In the genomic region with DNA sequence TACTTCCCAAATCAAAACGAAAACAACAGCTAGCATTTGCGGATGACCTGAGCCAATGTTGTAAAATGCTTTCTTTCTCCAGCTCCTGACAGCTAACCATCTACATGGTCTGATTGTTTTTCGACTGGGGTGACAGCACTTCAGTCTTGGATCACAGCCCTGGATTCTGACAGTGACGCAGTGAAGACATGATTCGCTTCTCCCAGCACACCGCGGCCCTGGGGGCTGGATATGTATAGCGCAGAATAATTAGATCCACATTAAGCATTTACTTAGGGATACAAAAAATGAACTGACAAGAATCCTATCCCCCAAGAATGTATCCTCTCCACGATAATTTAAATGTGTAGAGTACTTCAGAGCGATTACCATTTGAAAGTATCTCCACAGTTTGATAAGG, we compare ENCODE assay signal across 18 mouse cellular contexts.
A peak's percentile ranks its signal among the peaks of the same experiment; 100 is the strongest.
DNase-seq lines count a peak whose midpoint lies in the region; ATAC-seq and TF ChIP-seq lines count a peak whose summit lies in the region.
"Had no signal": no experiment of that assay in that cellular context is flagged by ENCODE, and none has a peak within 500 bp of the region (broad histone marks: within the 10 kb centered on the region; RNA-seq: fewer than 3 reads in every experiment).

No protein-coding gene starts in this region.

- H3K9me3 ChIP-seq in heart, embryonic 16.5 days (replicated peaks; ENCODE audit: control insufficient read depth, low read length), result no peaks in the 10 kb centered on the region
- no peaks in the 10 kb centered on the region for H3K9me3 ChIP-seq in midbrain, embryonic 16.5 days (replicated peaks; ENCODE audit: control insufficient read depth, low read length, poor library complexity, severe bottlenecking)
- no peaks in the 10 kb centered on the region for H3K9me3 ChIP-seq in midbrain, postnatal 0 days (ENCODE audit: low read length)
- no peaks in the 10 kb centered on the region for H3K9me3 ChIP-seq in forebrain, embryonic 16.5 days (ENCODE audit: control insufficient read depth, low read length)
- H3K9me3 ChIP-seq in liver, postnatal 0 days (ENCODE audit: low read length), result no peaks in the 10 kb centered on the region
- H3K9me3 ChIP-seq in intestine, embryonic 15.5 days, result no peaks in the 10 kb centered on the region
- H3K9me3 ChIP-seq: embryonic facial prominence, embryonic 13.5 days; limb, embryonic 10.5 days; midbrain, embryonic 10.5 days; neural tube, embryonic 13.5 days; stomach, embryonic 15.5 days had no signal

- H3K36me3 ChIP-seq in heart, embryonic 16.5 days (ENCODE audit: control insufficient read depth, insufficient read depth), result no peaks in the 10 kb centered on the region
- H3K36me3 ChIP-seq in midbrain, embryonic 16.5 days (ENCODE audit: control insufficient read depth, insufficient read depth, low read length), result no peaks in the 10 kb centered on the region
- H3K36me3 ChIP-seq in midbrain, postnatal 0 days (ENCODE audit: insufficient read depth, low read length), result no peaks in the 10 kb centered on the region
- H3K36me3 ChIP-seq in forebrain, embryonic 16.5 days (ENCODE audit: control insufficient read depth, insufficient read depth), result no peaks in the 10 kb centered on the region
- H3K36me3 ChIP-seq in liver, postnatal 0 days (replicated peaks; ENCODE audit: insufficient read depth, low read length), result no peaks in the 10 kb centered on the region
- H3K36me3 ChIP-seq in intestine, embryonic 15.5 days, result no peaks in the 10 kb centered on the region
- H3K36me3 ChIP-seq: embryonic facial prominence, embryonic 13.5 days; limb, embryonic 10.5 days; midbrain, embryonic 10.5 days; neural tube, embryonic 13.5 days; stomach, embryonic 15.5 days had no signal

- H3K4me3 ChIP-seq in heart, embryonic 16.5 days (ENCODE audit: low read length), result no peak overlapping the region
- H3K4me3 ChIP-seq in midbrain, embryonic 16.5 days (ENCODE audit: low read depth, low read length), result no peak overlapping the region
- no peak overlapping the region for H3K4me3 ChIP-seq in midbrain, postnatal 0 days (ENCODE audit: low read depth, low read length)
- no peak overlapping the region for H3K4me3 ChIP-seq in forebrain, embryonic 16.5 days (replicated peaks; ENCODE audit: low read length)
- no peak overlapping the region for H3K4me3 ChIP-seq in liver, postnatal 0 days (ENCODE audit: low read depth, low read length)
- H3K4me3 ChIP-seq in intestine, embryonic 15.5 days (replicated peaks), result no peak overlapping the region
- H3K4me3 ChIP-seq: embryonic facial prominence, embryonic 13.5 days; erythroblast, embryonic 14.5 days; gastrocnemius, adult 2 months; limb, embryonic 10.5 days; myocyte; neural tube, embryonic 13.5 days; stomach, embryonic 15.5 days had no signal

- H3K4me1 ChIP-seq in heart, embryonic 16.5 days (ENCODE audit: control insufficient read depth, insufficient read depth, low read length), result peaks cover 8% of the 10 kb centered on the region
- peaks cover 10% of the 10 kb centered on the region; the same call in 1 of the 2 replicates for H3K4me1 ChIP-seq in midbrain, embryonic 16.5 days (ENCODE audit: control insufficient read depth, insufficient read depth, low read length)
- 0 out of 2 replicates have a peak, but pooled peaks cover 3% of the 10 kb centered on the region for H3K4me1 ChIP-seq in midbrain, postnatal 0 days (ENCODE audit: insufficient read depth, low read length)
- H3K4me1 ChIP-seq in forebrain, embryonic 16.5 days (replicated peaks; ENCODE audit: control insufficient read depth, insufficient read depth, low read length), result peaks cover 18% of the 10 kb centered on the region
- no peaks in the 10 kb centered on the region for H3K4me1 ChIP-seq in liver, postnatal 0 days (ENCODE audit: insufficient read depth)
- H3K4me1 ChIP-seq in intestine, embryonic 15.5 days (replicated peaks), result no peaks in the 10 kb centered on the region
- H3K4me1 ChIP-seq: stomach, embryonic 15.5 days had no signal

- TF ChIP-seq CTCF in midbrain, postnatal 0 days (IDR thresholded peaks at IDR 0.05), result no peak
- TF ChIP-seq CTCF in liver, postnatal 0 days (IDR thresholded peaks at IDR 0.05; ENCODE audit: low read depth), result no peak

- intact Hi-C loops in heart, postnatal 10 days (cut with DNase I), result loop anchor here (1.0 to 10.0 kb wide), 4 partner anchors 378 to 1658 kb away; no protein-coding TSS in a partner anchor

- 59% methylated on average over 10 of the region's 10 CpGs for WGBS in heart, embryonic 16.5 days
- WGBS in midbrain, embryonic 16.5 days, result 74% methylated on average over 10 of the region's 10 CpGs
- WGBS in midbrain, postnatal 0 days, result 76% methylated on average over 10 of the region's 10 CpGs
- WGBS in forebrain, embryonic 16.5 days, result 59% methylated on average over 10 of the region's 10 CpGs
- WGBS in liver, postnatal 0 days (ENCODE audit: insufficient replicate concordance), result 73% methylated on average over 10 of the region's 10 CpGs
- WGBS in intestine, embryonic 15.5 days, result 72% methylated on average over 10 of the region's 10 CpGs

- peak overlapping the region; percentile 53 for H3K4me2 ChIP-seq in heart, embryonic 16.5 days (ENCODE audit: low read depth, low read length)
- no peak overlapping the region for H3K4me2 ChIP-seq in midbrain, embryonic 16.5 days (ENCODE audit: low read length)
- H3K4me2 ChIP-seq in midbrain, postnatal 0 days (ENCODE audit: low read depth, low read length, poor library complexity, severe bottlenecking), result no peak overlapping the region
- H3K4me2 ChIP-seq in forebrain, embryonic 16.5 days (ENCODE audit: low read length), result no peak overlapping the region
- H3K4me2 ChIP-seq in liver, postnatal 0 days (ENCODE audit: low read depth, low read length), result no peak overlapping the region
- H3K4me2 ChIP-seq in intestine, embryonic 15.5 days (replicated peaks), result no peak overlapping the region
- H3K4me2 ChIP-seq: stomach, embryonic 15.5 days had no signal

- no peak for ATAC-seq in heart, embryonic 16.5 days (replicated peaks; ENCODE audit: extremely low read depth, insufficient read depth, low FRiP score)
- ATAC-seq in midbrain, embryonic 16.5 days, result peak; percentile 34; the same call in 1 of the 2 replicates
- ATAC-seq in midbrain, postnatal 0 days (ENCODE audit: low FRiP score), result no peak; the same call in 1 of the 2 replicates
- ATAC-seq in forebrain, embryonic 16.5 days, result peak; percentile 56
- no peak for ATAC-seq in liver, postnatal 0 days
- ATAC-seq in intestine, embryonic 15.5 days, result no peak
- ATAC-seq: intestine, embryonic 16.5 days; lung, postnatal 0 days had no signal

- DNase-seq in heart, postnatal 10 days, result no peak
- DNase-seq in midbrain, postnatal 0 days (ENCODE audit: low spot score), result no peak
- no peak for DNase-seq in liver, postnatal 0 days
- DNase-seq: adrenal gland, adult 8-10 months; gastrocnemius, adult 2 months had no signal

- H3K27me3 ChIP-seq in heart, embryonic 16.5 days (ENCODE audit: control insufficient read depth, insufficient read depth, low read length), result peaks cover 6% of the 10 kb centered on the region; the same call in 1 of the 2 replicates
- no peaks in the 10 kb centered on the region; the same call in 1 of the 2 replicates for H3K27me3 ChIP-seq in midbrain, embryonic 16.5 days (ENCODE audit: control insufficient read depth, insufficient read depth, low read depth, low read length)
- no peaks in the 10 kb centered on the region for H3K27me3 ChIP-seq in midbrain, postnatal 0 days (ENCODE audit: insufficient read depth, low read length)
- no peaks in the 10 kb centered on the region for H3K27me3 ChIP-seq in forebrain, embryonic 16.5 days (replicated peaks; ENCODE audit: control insufficient read depth, insufficient read depth, low read length)
- 0 out of 2 replicates have a peak, but pooled peaks cover 3% of the 10 kb centered on the region for H3K27me3 ChIP-seq in liver, postnatal 0 days (ENCODE audit: insufficient read depth, low read length)
- H3K27me3 ChIP-seq in intestine, embryonic 15.5 days (replicated peaks), result peaks cover 3% of the 10 kb centered on the region; the same call in 1 of the 2 replicates

- H3K9ac ChIP-seq in heart, embryonic 16.5 days (ENCODE audit: low read length), result no peak overlapping the region
- H3K9ac ChIP-seq in midbrain, embryonic 16.5 days (ENCODE audit: low read depth, low read length), result no peak overlapping the region
- H3K9ac ChIP-seq in midbrain, postnatal 0 days (replicated peaks; ENCODE audit: low read length, poor library complexity, severe bottlenecking), result no peak overlapping the region
- H3K9ac ChIP-seq in forebrain, embryonic 16.5 days (replicated peaks; ENCODE audit: low read depth, low read length), result no peak overlapping the region
- H3K9ac ChIP-seq in liver, postnatal 0 days (replicated peaks), result no peak overlapping the region
- H3K9ac ChIP-seq in intestine, embryonic 15.5 days, result no peak overlapping the region
- H3K9ac ChIP-seq: embryonic facial prominence, embryonic 13.5 days; stomach, embryonic 15.5 days had no signal

- H3K27ac ChIP-seq in heart, embryonic 16.5 days (ENCODE audit: low read length), result no peak overlapping the region
- no peak overlapping the region for H3K27ac ChIP-seq in midbrain, embryonic 16.5 days (ENCODE audit: low read length)
- H3K27ac ChIP-seq in midbrain, postnatal 0 days (ENCODE audit: low read depth, low read length), result no peak overlapping the region
- H3K27ac ChIP-seq in forebrain, embryonic 16.5 days (ENCODE audit: low read length), result no peak overlapping the region
- no peak overlapping the region for H3K27ac ChIP-seq in liver, postnatal 0 days (ENCODE audit: low read depth)
- H3K27ac ChIP-seq in intestine, embryonic 15.5 days, result no peak overlapping the region
- H3K27ac ChIP-seq: embryonic facial prominence, embryonic 13.5 days; gastrocnemius, adult 2 months; limb, embryonic 10.5 days; stomach, embryonic 15.5 days had no signal

- TF ChIP-seq EP300 in liver, postnatal 0 days (IDR thresholded peaks at IDR 0.05; ENCODE audit: low read depth), result no peak

Comparison
In these comparisons a context has a peak if more than half of its experiments do, and no peak if none do; other contexts are left out.
1. ATAC-seq: peak in midbrain, embryonic 16.5 days (single experiment) and forebrain, embryonic 16.5 days (single experiment); none in heart, embryonic 16.5 days (single experiment), midbrain, postnatal 0 days (single experiment), liver, postnatal 0 days (single experiment) and intestine, embryonic 15.5 days (single experiment).